Mouse (Mus musculus) layer of hippocampus, adult 11-12 months (tissue): ENCODE data around the gene Gm10392.

Source experiments
- DNase-seq: peaks from one replicate; pipeline ENCODE4 v3.0.0; 2022; ENCODE audit warnings: low spot score

Gene Gm10392

GRCm38 (mm10) chr11:77508068-77509021 lies 10.7 kb downstream of the Gm10392 start:
- peak; percentile 85 for DNase-seq

- no peak for DNase-seq
These were observed 11.6 kb downstream of the Gm10392 start for GRCm38 (mm10) chr11:77507426-77507825.

GRCm38 (mm10) chr11:77506941-77507340 lies 12.1 kb downstream of the Gm10392 start:
- no peak for DNase-seq

GRCm38 (mm10) chr11:77506273-77506672 lies 12.7 kb downstream of the Gm10392 start:
- DNase-seq: no peak

GRCm38 (mm10) chr11:77505291-77505980 lies 13.6 kb downstream of the Gm10392 start:
- no peak for DNase-seq

GRCm38 (mm10) chr11:77504377-77504776 lies 14.6 kb downstream of the Gm10392 start:
- DNase-seq: no peak

- no peak for DNase-seq
These were observed 15.5 kb downstream of the Gm10392 start for GRCm38 (mm10) chr11:77503511-77503910.

- no peak for DNase-seq
These were observed 16.5 kb downstream of the Gm10392 start for GRCm38 (mm10) chr11:77502481-77502880.

GRCm38 (mm10) chr11:77501971-77502370 lies 17.0 kb downstream of the Gm10392 start:
- no peak for DNase-seq

GRCm38 (mm10) chr11:77501392-77501791 lies 17.6 kb downstream of the Gm10392 start:
- DNase-seq: peak; percentile 89

- no peak for DNase-seq
These were observed 18.4 kb downstream of the Gm10392 start for GRCm38 (mm10) chr11:77500361-77501325.

GRCm38 (mm10) chr11:77499354-77499753 lies 19.6 kb downstream of the Gm10392 start:
- DNase-seq: no peak

- DNase-seq: no peak
These were observed 20.5 kb downstream of the Gm10392 start for GRCm38 (mm10) chr11:77498261-77499139.

- DNase-seq: no peak
These were observed 21.1 kb downstream of the Gm10392 start for GRCm38 (mm10) chr11:77497851-77498250.

GRCm38 (mm10) chr11:77497341-77497756 lies 21.6 kb downstream of the Gm10392 start:
- DNase-seq: no peak

- DNase-seq: no peak
These were observed 23.5 kb downstream of the Gm10392 start for GRCm38 (mm10) chr11:77495507-77495906.

- no peak for DNase-seq
These were observed 24.2 kb downstream of the Gm10392 start for GRCm38 (mm10) chr11:77494782-77495181.

- DNase-seq: no peak
These were observed 24.7 kb downstream of the Gm10392 start for GRCm38 (mm10) chr11:77494344-77494676.

GRCm38 (mm10) chr11:77493512-77494343 lies 25.3 kb downstream of the Gm10392 start, which contains the start of gene Git1:
Git1 (plus strand) TSS chr11:77493562.
- no peak for DNase-seq

GRCm38 (mm10) chr11:77492911-77493332 lies 26.1 kb downstream of the Gm10392 start:
- DNase-seq: peak; percentile 93
